Mouse (Mus musculus) G1E (cell line): Measurements from ENCODE around the gene Fam222a.

Source experiments
- CTCF ChIP-seq: IDR thresholded peaks from 2 replicates; pipeline ENCODE4 v1.5.1; 2012; ENCODE audit warnings: low read depth, low read length, inconsistent platforms, mixed read lengths
- GATA1 ChIP-seq: IDR thresholded peaks from 2 replicates; pipeline ENCODE4 v1.6.1; 2012; ENCODE audit warnings: borderline replicate concordance, low read length, inconsistent platforms, mixed read lengths
- TAL1 ChIP-seq: conservative IDR thresholded peaks from 2 replicates; pipeline ENCODE4 v1.6.1; 2012; ENCODE audit warnings: low read depth, low read length, inconsistent platforms, mixed read lengths

DNA sequence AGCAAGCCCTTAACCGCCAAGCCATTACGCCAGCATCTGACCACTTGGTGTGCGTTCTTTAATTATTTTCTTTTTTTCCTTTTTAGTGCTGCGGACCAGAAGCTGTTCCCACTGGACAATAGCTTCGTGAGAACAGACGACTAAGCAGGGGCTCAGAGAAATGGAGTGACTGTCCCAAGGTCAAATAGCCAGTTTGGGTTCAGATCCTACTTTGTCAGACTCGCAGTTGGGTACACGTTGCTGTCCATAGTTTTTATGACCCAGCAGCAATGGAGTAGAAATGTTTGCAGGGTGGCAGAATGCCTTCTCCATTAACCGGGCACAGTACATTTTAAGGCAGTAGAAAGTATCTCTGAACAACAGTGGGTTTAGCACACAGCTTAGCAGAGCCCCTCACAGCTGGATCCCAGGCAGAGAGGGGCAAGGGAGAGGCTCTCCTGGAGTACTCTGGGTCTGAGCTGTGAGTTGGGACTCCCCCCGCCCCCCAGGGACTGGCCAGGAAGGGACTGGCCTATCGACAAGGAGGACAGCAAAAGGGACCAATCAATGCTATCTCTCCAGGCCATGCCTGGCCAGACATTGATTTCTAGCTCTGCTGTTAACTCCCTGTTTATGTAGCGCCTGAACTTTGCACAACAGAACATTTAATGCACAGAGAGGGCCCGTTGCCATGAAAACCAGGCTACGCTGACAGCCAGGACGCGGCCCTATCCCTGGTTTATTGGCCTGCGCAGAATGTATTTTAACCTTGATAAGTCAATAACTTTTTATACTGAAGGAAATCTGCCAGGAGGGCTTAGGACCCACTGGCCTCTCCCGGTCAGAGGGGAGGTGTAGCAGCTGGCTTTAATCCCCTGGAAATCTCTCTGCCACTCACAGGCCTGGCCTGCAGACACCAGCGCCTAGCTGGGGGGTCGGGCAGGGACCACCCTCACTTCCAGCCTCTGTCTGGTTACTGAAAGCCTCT is 9.8 kb upstream of the Fam222a start:
- TF ChIP-seq CTCF = no peak
- TF ChIP-seq TAL1 = no peak
- TF ChIP-seq GATA1 = no peak
